Mouse (Mus musculus) hindbrain, embryonic 16.5 days (tissue): ENCODE results near the gene Oas2. TPM values are rescaled to one million over a fixed set of nuclear protein-coding genes. Genes with fewer than 3 reads are reported as not detected.

Experiments
- ATAC-seq: fragments of 200-750 bp; cut with Nextera tagmentation; 2 replicates; pipeline ENCODE4 v1.8.0; 2017; ENCODE audit warnings: moderate TSS enrichment, moderate library complexity
- H3K27ac ChIP-seq: fragments of 300-500 bp; sonication (generic); 2 replicates; pipeline ENCODE4 v1.5.1; 2014; ENCODE audit warnings: low read depth, mild to moderate bottlenecking, control low read depth, low read length, moderate library complexity
- H3K27me3 ChIP-seq: fragments of 300-500 bp; sonication (generic); replicated peaks from 2 replicates; pipeline ENCODE4 v1.6.1; 2014; ENCODE audit warnings: low read length; ENCODE audit not compliant: control insufficient read depth, insufficient read depth
- H3K36me3 ChIP-seq: fragments of 300-500 bp; sonication (generic); 2 replicates; pipeline ENCODE4 v1.6.1; 2014; ENCODE audit warnings: mild to moderate bottlenecking, low read length, moderate library complexity, mixed read lengths; ENCODE audit not compliant: control insufficient read depth, insufficient read depth
- H3K4me1 ChIP-seq: fragments of 300-500 bp; sonication (generic); 2 replicates; pipeline ENCODE4 v1.6.1; 2014; ENCODE audit warnings: low read depth, low read length; ENCODE audit not compliant: control insufficient read depth, insufficient read depth
- H3K4me2 ChIP-seq: fragments of 300-500 bp; sonication (generic); 2 replicates; pipeline ENCODE4 v1.6.1; 2014; ENCODE audit warnings: mild to moderate bottlenecking, low read length, control low read depth, moderate library complexity
- H3K4me3 ChIP-seq: fragments of 300-500 bp; sonication (generic); 2 replicates; pipeline ENCODE4 v1.5.1; 2014; ENCODE audit warnings: mild to moderate bottlenecking, low read length, control low read depth, moderate library complexity
- H3K9ac ChIP-seq: fragments of 300-500 bp; sonication (generic); 2 replicates; pipeline ENCODE4 v1.6.1; 2014; ENCODE audit warnings: low read depth, mild to moderate bottlenecking, control low read depth, low read length, moderate library complexity
- H3K9me3 ChIP-seq: fragments of 300-500 bp; sonication (generic); 2 replicates; pipeline ENCODE4 v1.6.1; 2014; ENCODE audit warnings: mild to moderate bottlenecking, low read length, moderate library complexity; ENCODE audit not compliant: control insufficient read depth
- WGBS: fragments of 180-500 bp; shearing (Covaris S2); extraction: QIAGEN DNeasy Blood & Tissue Kit; methylation state at CpG from one replicate; pipeline ENCODE4 v1.1.7; 2014; 5-methylcytosine and 5-hydroxymethylcytosine counted together
- polyA plus RNA-seq: library from polyadenylated mRNA; unstranded; fragments of >200 nt; fragmentation: Nextera tagmentation; extraction: Ambion mirVana; gene quantifications from 2 replicates; pipeline ENCODE4 v1.2.1, GENCODE M21; 2015

Gene Oas2
- polyA plus RNA-seq, 1 experiment from 2014 or later: 0.43 TPM

- H3K27ac ChIP-seq: no peak overlapping the region
- H3K9ac ChIP-seq: no peak overlapping the region
- no peaks in the 10 kb centered on the region for H3K9me3 ChIP-seq
- WGBS: 5% methylated on average over 5 of the region's 5 CpGs
- no peak overlapping the region for H3K4me2 ChIP-seq
- no peak overlapping the region for H3K4me3 ChIP-seq
- no peaks in the 10 kb centered on the region for H3K36me3 ChIP-seq
- H3K4me1 ChIP-seq: peaks cover 2% of the 10 kb centered on the region; the same call in 1 of the 2 replicates
- ATAC-seq: no peak
- H3K27me3 ChIP-seq: no peaks in the 10 kb centered on the region
These were observed 3.2 kb downstream of the Oas2 start for GRCm38 (mm10) chr5:120746451-120746850.

DNA sequence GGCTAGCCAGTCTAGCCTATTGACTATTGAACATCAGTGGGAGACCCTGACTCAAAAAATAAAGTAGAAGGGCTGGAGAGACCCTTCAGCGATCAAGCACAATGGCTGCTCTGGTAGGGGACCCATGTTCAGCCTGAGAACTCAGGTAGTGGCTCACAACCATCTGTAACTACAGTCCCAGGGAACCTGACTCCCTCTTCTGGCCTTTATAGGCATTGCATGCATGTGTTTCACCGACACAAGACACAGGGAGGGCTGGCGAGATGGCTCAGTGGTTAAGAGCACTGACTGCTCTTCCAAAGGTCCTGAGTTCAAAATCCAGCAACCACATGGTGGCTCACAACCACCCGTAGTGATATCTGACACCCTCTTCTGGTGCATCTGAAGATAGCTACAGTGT is 7.5 kb downstream of the Oas2 start:
- H3K27ac ChIP-seq: no peak overlapping the region
- H3K4me1 ChIP-seq: peaks cover 2% of the 10 kb centered on the region; the same call in 1 of the 2 replicates
- no peak for ATAC-seq
- WGBS: 37% methylated on average over 4 of the region's 4 CpGs
- no peak overlapping the region for H3K4me3 ChIP-seq
- H3K9me3 ChIP-seq: no peaks in the 10 kb centered on the region
- H3K9ac ChIP-seq: no peak overlapping the region
- no peaks in the 10 kb centered on the region for H3K36me3 ChIP-seq
- H3K4me2 ChIP-seq: no peak overlapping the region
- no peaks in the 10 kb centered on the region for H3K27me3 ChIP-seq

- no peaks in the 10 kb centered on the region for H3K27me3 ChIP-seq
- no peak overlapping the region for H3K9ac ChIP-seq
- H3K4me2 ChIP-seq: no peak overlapping the region
- H3K36me3 ChIP-seq: no peaks in the 10 kb centered on the region
- H3K4me3 ChIP-seq: no peak overlapping the region
- no peaks in the 10 kb centered on the region for H3K9me3 ChIP-seq
- ATAC-seq: peak; percentile 58
- no peaks in the 10 kb centered on the region; the same call in 1 of the 2 replicates for H3K4me1 ChIP-seq
- 63% methylated on average over 14 of the region's 14 CpGs for WGBS
- no peak overlapping the region for H3K27ac ChIP-seq
These were observed 15.2 kb downstream of the Oas2 start for GRCm38 (mm10) chr5:120734380-120734990.

DNA sequence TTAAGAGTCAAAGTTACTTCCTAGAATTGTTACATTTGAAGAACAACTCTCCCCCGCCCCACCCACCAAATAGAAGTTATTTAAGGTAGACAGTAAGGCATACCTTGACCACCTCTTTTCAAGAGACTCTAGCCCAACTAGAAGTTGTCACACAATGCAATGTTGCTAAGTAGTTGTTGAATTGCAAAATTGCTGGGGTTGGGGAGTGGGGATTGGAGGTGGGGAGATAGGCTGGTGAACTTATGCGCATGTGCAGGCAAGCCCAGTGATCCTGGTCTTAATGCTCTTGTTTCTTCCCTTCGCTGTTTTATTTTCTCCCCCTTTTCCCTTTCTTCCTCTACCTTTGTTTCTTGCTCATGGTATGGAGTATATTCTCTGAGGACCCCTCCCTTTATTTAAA is 16.0 kb downstream of the Oas2 start:
- Histone ChIP-seq H3K36me3 (no peaks in the 10 kb centered on the region), H3K27me3 (no peaks in the 10 kb centered on the region), H3K4me2 (no peak overlapping the region), H3K4me3 (no peak overlapping the region), H3K9me3 (no peaks in the 10 kb centered on the region), H3K4me1 (no peaks in the 10 kb centered on the region; the same call in 1 of the 2 replicates), H3K27ac (no peak overlapping the region), H3K9ac (no peak overlapping the region)
- 95% methylated on average over 3 of the region's 3 CpGs for WGBS
- no peak for ATAC-seq

- no peak overlapping the region for H3K4me3 ChIP-seq
- no peak overlapping the region for H3K27ac ChIP-seq
- no peak overlapping the region for H3K9ac ChIP-seq
- 63% methylated on average over 1 of the region's 1 CpGs for WGBS
- no peak overlapping the region for H3K4me2 ChIP-seq
- no peaks in the 10 kb centered on the region for H3K27me3 ChIP-seq
- ATAC-seq: no peak
- no peaks in the 10 kb centered on the region for H3K9me3 ChIP-seq
- no peaks in the 10 kb centered on the region; the same call in 1 of the 2 replicates for H3K4me1 ChIP-seq
- H3K36me3 ChIP-seq: no peaks in the 10 kb centered on the region
These were observed 16.9 kb downstream of the Oas2 start for GRCm38 (mm10) chr5:120732740-120733139.

- ATAC-seq: no peak
- no peak overlapping the region for H3K9ac ChIP-seq
- WGBS: 56% methylated on average over 10 of the region's 10 CpGs
- H3K27me3 ChIP-seq: no peaks in the 10 kb centered on the region
- no peaks in the 10 kb centered on the region for H3K9me3 ChIP-seq
- no peak overlapping the region for H3K4me2 ChIP-seq
- H3K36me3 ChIP-seq: no peaks in the 10 kb centered on the region
- no peak overlapping the region for H3K27ac ChIP-seq
- no peaks in the 10 kb centered on the region; the same call in 1 of the 2 replicates for H3K4me1 ChIP-seq
- H3K4me3 ChIP-seq: no peak overlapping the region
These were observed 20.3 kb downstream of the Oas2 start for GRCm38 (mm10) chr5:120729319-120729718.

DNA sequence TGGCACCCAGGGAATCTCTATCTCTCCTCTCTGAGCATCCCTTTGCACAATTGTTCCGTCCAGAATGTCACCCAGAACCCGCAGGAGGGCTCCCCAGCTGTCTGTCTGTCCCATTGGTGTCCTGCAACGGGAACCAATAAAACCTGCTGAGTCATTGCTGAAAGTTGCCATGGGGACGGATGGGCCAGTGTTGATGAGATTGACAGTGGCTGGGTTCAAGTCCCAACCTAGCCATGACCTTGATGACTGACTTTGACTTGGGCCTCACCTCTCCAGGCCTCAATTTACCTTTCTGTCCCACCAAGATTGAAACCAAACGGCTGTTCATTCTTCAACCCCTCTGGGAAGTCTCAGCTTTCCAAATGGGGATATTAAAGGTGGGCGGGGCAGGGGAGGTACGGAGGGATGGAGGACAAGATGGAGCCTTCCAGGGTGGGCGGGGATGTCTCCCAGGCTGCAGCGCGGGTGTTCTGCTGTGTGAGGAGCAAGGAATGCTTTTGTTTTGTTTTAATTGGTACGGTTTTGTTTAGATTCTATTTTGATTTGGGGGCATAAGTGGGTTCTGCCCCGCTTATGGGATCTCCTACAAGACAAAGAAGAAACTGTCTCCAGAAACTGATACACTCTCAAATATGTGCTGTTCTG is 23.7 kb downstream of the Oas2 start:
- no peak for ATAC-seq
- 62% methylated on average over 12 of the region's 12 CpGs for WGBS
- Histone ChIP-seq H3K4me3 (no peak overlapping the region), H3K9ac (no peak overlapping the region), H3K4me1 (no peaks in the 10 kb centered on the region; the same call in 1 of the 2 replicates), H3K36me3 (no peaks in the 10 kb centered on the region), H3K27me3 (no peaks in the 10 kb centered on the region), H3K4me2 (no peak overlapping the region), H3K9me3 (no peaks in the 10 kb centered on the region), H3K27ac (no peak overlapping the region)

- no peak for ATAC-seq
- no peaks in the 10 kb centered on the region for H3K9me3 ChIP-seq
- 66% methylated on average over 7 of the region's 7 CpGs for WGBS
These were observed 28.6 kb downstream of the Oas2 start for GRCm38 (mm10) chr5:120721005-120721404.

DNA sequence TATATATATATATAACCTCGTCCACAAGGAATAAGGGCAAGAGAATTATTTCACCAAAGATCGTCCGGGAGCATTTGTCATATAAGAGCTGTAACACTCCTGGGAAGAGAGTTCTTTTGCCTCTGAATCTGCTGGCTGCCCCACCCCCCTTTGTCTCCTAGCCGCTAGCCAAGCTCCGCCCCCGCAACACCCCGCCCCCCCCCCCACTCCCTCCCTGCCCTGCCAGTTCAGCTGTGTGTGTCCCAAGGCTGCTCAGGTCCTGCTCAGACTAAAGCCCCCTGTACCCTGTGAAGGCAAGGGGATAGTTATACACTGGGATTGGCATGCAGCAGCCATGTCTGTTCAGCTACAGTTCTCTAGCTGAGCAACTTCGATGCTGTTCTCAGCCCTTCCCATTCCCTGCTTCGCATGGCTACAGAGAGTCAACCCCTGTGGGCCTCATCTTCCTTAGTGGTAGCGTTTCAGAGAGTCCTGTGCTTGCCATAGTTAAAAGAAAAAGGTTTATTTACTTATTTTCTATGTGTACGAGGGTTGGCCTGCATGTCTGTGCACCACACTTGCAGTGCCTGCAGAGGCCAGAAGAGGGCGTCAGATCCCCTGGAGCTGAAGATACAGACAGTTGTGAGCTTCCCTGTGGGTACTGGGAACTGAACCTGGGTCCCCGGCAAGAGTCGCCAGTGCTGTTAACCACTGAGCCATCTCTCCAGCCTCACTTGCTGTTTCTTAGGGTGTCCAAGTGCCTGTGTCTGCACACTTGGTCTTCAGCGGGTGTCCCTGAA is 30.9 kb downstream of the Oas2 start:
- 48% methylated on average over 15 of the region's 15 CpGs for WGBS
- no peak for ATAC-seq
- H3K4me2 ChIP-seq: no peak overlapping the region
- no peak overlapping the region for H3K27ac ChIP-seq
- no peaks in the 10 kb centered on the region; the same call in 1 of the 2 replicates for H3K27me3 ChIP-seq
- H3K4me1 ChIP-seq: no peaks in the 10 kb centered on the region
- H3K4me3 ChIP-seq: no peak overlapping the region
- no peaks in the 10 kb centered on the region for H3K9me3 ChIP-seq
- no peak overlapping the region for H3K9ac ChIP-seq
- H3K36me3 ChIP-seq: no peaks in the 10 kb centered on the region

More at GRCm38 (mm10) chr5:120721005-120721404, 28.6 kb downstream of the Oas2 start:
- no peak overlapping the region for H3K9ac ChIP-seq
- no peaks in the 10 kb centered on the region; the same call in 1 of the 2 replicates for H3K27me3 ChIP-seq
- no peak overlapping the region for H3K27ac ChIP-seq
- H3K4me3 ChIP-seq: no peak overlapping the region
- no peaks in the 10 kb centered on the region for H3K4me1 ChIP-seq
- no peaks in the 10 kb centered on the region for H3K36me3 ChIP-seq
- no peak overlapping the region for H3K4me2 ChIP-seq
